In genomic region chr17:85780477-85780876, GRCm38 (mm10) we compare ENCODE assay signal across 23 mouse cellular contexts.
DNase-seq lines count a peak whose midpoint lies in the region; ATAC-seq and TF ChIP-seq lines count a peak whose summit lies in the region.
"Had no signal": no experiment of that assay in that cellular context is flagged by ENCODE, and none has a peak within 500 bp of the region (broad histone marks: within the 10 kb centered on the region; RNA-seq: fewer than 3 reads in every experiment).

No protein-coding gene starts in this region.

- no peaks in the 10 kb centered on the region for H3K4me1 ChIP-seq in liver, embryonic 14.5 days (replicated peaks; ENCODE audit: control insufficient read depth in 2 of 2, insufficient read depth in 2 of 2, low read length in 1 of 2)
- no peaks in the 10 kb centered on the region for H3K4me1 ChIP-seq in liver, embryonic 11.5 days (replicated peaks; ENCODE audit: control insufficient read depth, insufficient read depth, low read length)
- no peaks in the 10 kb centered on the region for H3K4me1 ChIP-seq in MEL (ENCODE audit: control insufficient read depth in 1 of 2, insufficient read depth in 2 of 2, low read length in 2 of 2)
- H3K4me1 ChIP-seq in hindbrain, embryonic 14.5 days (replicated peaks; ENCODE audit: control insufficient read depth, insufficient read depth, low read length), result no peaks in the 10 kb centered on the region

- intact Hi-C loops in left cerebral cortex, postnatal 4 days (cut with DNase I), result no loop called here

- H3K9ac ChIP-seq in liver, embryonic 14.5 days (replicated peaks), result no peak overlapping the region
- H3K9ac ChIP-seq in liver, embryonic 11.5 days (ENCODE audit: low read depth, low read length), result no peak overlapping the region
- H3K9ac ChIP-seq in MEL (ENCODE audit: control insufficient read depth, low read depth, low read length, poor library complexity, severe bottlenecking), result no peak overlapping the region
- no peak overlapping the region for H3K9ac ChIP-seq in hindbrain, embryonic 14.5 days

- H3K27ac ChIP-seq in liver, embryonic 14.5 days, result no peak overlapping the region
- no peak overlapping the region for H3K27ac ChIP-seq in liver, embryonic 11.5 days (ENCODE audit: low read depth, low read length)
- H3K27ac ChIP-seq in MEL (ENCODE audit: control insufficient read depth, low read depth, low read length), result no peak overlapping the region
- H3K27ac ChIP-seq in hindbrain, embryonic 14.5 days, result no peak overlapping the region

- DNase-seq in liver, embryonic 14.5 days (ENCODE audit: low read depth in 3 of 3, low spot score in 3 of 3), result no peak
- no peak for DNase-seq in liver, embryonic 11.5 days (ENCODE audit: low spot score)
- peak; percentile 19 for DNase-seq in MEL (ENCODE audit: low read depth, low spot score)
- no peak for DNase-seq in left cerebral cortex, postnatal 4 days
- no peak for DNase-seq in kidney, postnatal 14 days
- no peak for DNase-seq in hindbrain, embryonic 14.5 days (ENCODE audit: low spot score)
- DNase-seq: adrenal gland, adult 2 months; adrenal gland, adult 8-10 months; adrenal gland, postnatal 10 days; adrenal gland, postnatal 14 days; adrenal gland, postnatal 25 days; adrenal gland, postnatal 36 days; B cell, adult 2 months; cerebellum, adult 11 months; cerebellum, adult 11-12 months; cerebellum, adult 18-20 months had no signal

- no peak for TF ChIP-seq RAD21 in MEL (IDR thresholded peaks at IDR 0.05; ENCODE audit: low read depth, low read length)

- WGBS in liver, embryonic 14.5 days (ENCODE audit: insufficient replicate concordance), result 47% methylated on average over 10 of the region's 10 CpGs
- 61% methylated on average over 10 of the region's 10 CpGs for WGBS in liver, embryonic 11.5 days
- 94% methylated on average over 10 of the region's 10 CpGs for WGBS in hindbrain, embryonic 14.5 days

- no peaks in the 10 kb centered on the region for H3K36me3 ChIP-seq in liver, embryonic 14.5 days (replicated peaks; ENCODE audit: control insufficient read depth, insufficient read depth, low read depth)
- no peaks in the 10 kb centered on the region for H3K36me3 ChIP-seq in liver, embryonic 11.5 days (ENCODE audit: control insufficient read depth, insufficient read depth, low read length)
- no peaks in the 10 kb centered on the region for H3K36me3 ChIP-seq in MEL (ENCODE audit: control insufficient read depth in 1 of 2, insufficient read depth in 2 of 2, low read length in 2 of 2)
- no peaks in the 10 kb centered on the region for H3K36me3 ChIP-seq in hindbrain, embryonic 14.5 days (replicated peaks; ENCODE audit: control insufficient read depth, insufficient read depth)
- H3K36me3 ChIP-seq: G1E had no signal

- no peak overlapping the region for H3K4me2 ChIP-seq in liver, embryonic 14.5 days (ENCODE audit: low read depth)
- H3K4me2 ChIP-seq in liver, embryonic 11.5 days, result no peak overlapping the region
- H3K4me2 ChIP-seq in hindbrain, embryonic 14.5 days (replicated peaks), result no peak overlapping the region

- no peak for TF ChIP-seq POLR2A in MEL (IDR thresholded peaks at IDR 0.05; ENCODE audit: control insufficient read depth in 1 of 2, insufficient read depth in 1 of 2, low read depth in 1 of 2, low read length in 2 of 2, poor library complexity in 1 of 2)

- no peak for TF ChIP-seq CTCF in liver, embryonic 14.5 days (IDR thresholded peaks at IDR 0.05; ENCODE audit: low read depth)
- TF ChIP-seq CTCF in MEL (IDR thresholded peaks at IDR 0.05 in 2 of 3, conservative IDR thresholded peaks at IDR 0.05 in 1 of 3; ENCODE audit: control insufficient read depth in 1 of 3, insufficient read depth in 1 of 3, low read depth in 2 of 3, low read length in 3 of 3, poor library complexity in 1 of 3, severe bottlenecking in 1 of 3), result no peak

- H3K9me3 ChIP-seq in liver, embryonic 14.5 days (ENCODE audit: control insufficient read depth, low read length), result no peaks in the 10 kb centered on the region
- H3K9me3 ChIP-seq in liver, embryonic 11.5 days (ENCODE audit: control insufficient read depth, low read length), result no peaks in the 10 kb centered on the region
- no peaks in the 10 kb centered on the region for H3K9me3 ChIP-seq in MEL (replicated peaks; ENCODE audit: insufficient read depth, low read length)
- H3K9me3 ChIP-seq in hindbrain, embryonic 14.5 days (ENCODE audit: control insufficient read depth, low read length), result no peaks in the 10 kb centered on the region
- H3K9me3 ChIP-seq: G1E had no signal

- H3K4me3 ChIP-seq in liver, embryonic 14.5 days (ENCODE audit: insufficient read depth in 1 of 2, low read depth in 2 of 2, low read length in 2 of 2), result no peak overlapping the region
- no peak overlapping the region for H3K4me3 ChIP-seq in liver, embryonic 11.5 days (ENCODE audit: low read depth, low read length)
- no peak overlapping the region for H3K4me3 ChIP-seq in MEL (ENCODE audit: control insufficient read depth in 1 of 2, insufficient read depth in 1 of 2, low read depth in 2 of 2, low read length in 2 of 2)
- H3K4me3 ChIP-seq in hindbrain, embryonic 14.5 days (replicated peaks; ENCODE audit: low read length), result no peak overlapping the region

- TF ChIP-seq EP300 in liver, embryonic 14.5 days (IDR thresholded peaks at IDR 0.05; ENCODE audit: low read depth), result peak; percentile 64
- TF ChIP-seq EP300 in MEL (IDR thresholded peaks at IDR 0.05; ENCODE audit: low read depth in 1 of 2, low read length in 2 of 2), result 0 out of 4 replicates have a peak, but pooled peaks of 1 of the 2 experiments have one; percentile 5

- ATAC-seq in liver, embryonic 14.5 days (ENCODE audit: insufficient read depth), result peak; percentile 31; the same call in 1 of the 2 replicates
- ATAC-seq in liver, embryonic 11.5 days (replicated peaks; ENCODE audit: low FRiP score), result no peak
- ATAC-seq in erythroblast, adult 5-6 weeks (replicated peaks; ENCODE audit: low FRiP score, poor library complexity, severe bottlenecking), result peak; percentile 62; the same call in 1 of the 2 replicates
- ATAC-seq in megakaryocyte-erythroid progenitor cell, adult 5-6 weeks (replicated peaks; ENCODE audit: low FRiP score, low TSS enrichment, poor library complexity, severe bottlenecking), result 0 out of 2 replicates have a peak, but pooled peaks have one; percentile 43
- no peak for ATAC-seq in hindbrain, embryonic 14.5 days (ENCODE audit: low FRiP score)
- ATAC-seq: activated CD4-positive, CD25-positive, alpha-beta regulatory T cell, adult 4 months; CD4-positive, CD25-positive, alpha-beta regulatory T cell, adult 4 months; Patski had no signal

- H3K27me3 ChIP-seq in liver, embryonic 14.5 days (ENCODE audit: control insufficient read depth, insufficient read depth, low read length), result no peaks in the 10 kb centered on the region
- no peaks in the 10 kb centered on the region; the same call in 1 of the 2 replicates for H3K27me3 ChIP-seq in liver, embryonic 11.5 days (replicated peaks; ENCODE audit: control insufficient read depth, insufficient read depth, low read length)
- peaks cover 0 to 2% of the 10 kb centered on the region in 2 experiments; a peak in 1 of 4 replicates for H3K27me3 ChIP-seq in MEL (ENCODE audit: control insufficient read depth in 1 of 2, insufficient read depth in 2 of 2, low read length in 2 of 2)
- H3K27me3 ChIP-seq in hindbrain, embryonic 14.5 days (ENCODE audit: control insufficient read depth, insufficient read depth, low read length), result peaks cover 5% of the 10 kb centered on the region; the same call in 1 of the 2 replicates
- H3K27me3 ChIP-seq: CH12.LX had no signal

- H3K79me2 ChIP-seq in MEL (ENCODE audit: control insufficient read depth, insufficient read depth, low read length, poor library complexity), result no peaks in the 10 kb centered on the region

TF ChIP-seq in MEL, 35 proteins besides CTCF, POLR2A, EP300 and RAD21:
- TF ChIP-seq GABPA (IDR thresholded peaks at IDR 0.05; ENCODE audit: low read depth, low read length), result no peak
- TF ChIP-seq USF1 (IDR thresholded peaks at IDR 0.05; ENCODE audit: low read depth, low read length), result no peak
- TF ChIP-seq MYC (IDR thresholded peaks at IDR 0.05; ENCODE audit: low read depth, low read length), result no peak
- no peak for TF ChIP-seq ZKSCAN1 (IDR thresholded peaks at IDR 0.05; ENCODE audit: low read depth, low read length)
- no peak for TF ChIP-seq JUND (IDR thresholded peaks at IDR 0.05; ENCODE audit: low read depth, low read length)
- TF ChIP-seq TAL1 (IDR thresholded peaks at IDR 0.05; ENCODE audit: low read length), result no peak
- TF ChIP-seq GATA1 (IDR thresholded peaks at IDR 0.05; ENCODE audit: low read depth, low read length), result no peak
- TF ChIP-seq SIN3A (IDR thresholded peaks at IDR 0.05; ENCODE audit: low read length), result no peak
- TF ChIP-seq ELF1 (IDR thresholded peaks at IDR 0.05; ENCODE audit: low read depth, low read length), result no peak
- TF ChIP-seq MAFK (IDR thresholded peaks at IDR 0.05; ENCODE audit: borderline replicate concordance, low read depth, low read length), result no peak
- TF ChIP-seq HCFC1 (IDR thresholded peaks at IDR 0.05; ENCODE audit: low read depth, low read length), result no peak
- no peak for TF ChIP-seq CHD1 (IDR thresholded peaks at IDR 0.05; ENCODE audit: low read depth, low read length)
- no peak for TF ChIP-seq ETS1 (IDR thresholded peaks at IDR 0.05; ENCODE audit: low read depth, low read length)
- TF ChIP-seq MXI1 (IDR thresholded peaks at IDR 0.05; ENCODE audit: low read depth, low read length), result no peak
- TF ChIP-seq ZMIZ1 (IDR thresholded peaks at IDR 0.05; ENCODE audit: low read depth, low read length), result no peak
- no peak for TF ChIP-seq SMC3 (IDR thresholded peaks at IDR 0.05; ENCODE audit: low read depth, low read length)
- TF ChIP-seq MAX (IDR thresholded peaks at IDR 0.05; ENCODE audit: low read length), result no peak
- TF ChIP-seq CHD2 (IDR thresholded peaks at IDR 0.05; ENCODE audit: low read length), result no peak
TF ChIP-seq in MEL: peak in this region for 0.

Comparison
In these comparisons a context has a peak if more than half of its experiments do, and no peak if none do; other contexts are left out.
1. ATAC-seq: peak in liver, embryonic 14.5 days (single experiment), erythroblast, adult 5-6 weeks (single experiment) and megakaryocyte-erythroid progenitor cell, adult 5-6 weeks (single experiment); none in liver, embryonic 11.5 days (single experiment) and hindbrain, embryonic 14.5 days (single experiment).